Mouse (Mus musculus): ENCODE measurements around the gene Pih1d1.

Pih1d1 gene

GRCm38 (mm10) chr7:45137171-45138006 is 16.7 kb upstream of the Pih1d1 start:
- no peak for TF ChIP-seq GATA4 (IDR thresholded peaks at IDR 0.05; ENCODE audit: insufficient replicate concordance, low read length)

GRCm38 (mm10) chr7:45138403-45138802 is 15.7 kb upstream of the Pih1d1 start:
- no peak for TF ChIP-seq GATA4 (IDR thresholded peaks at IDR 0.05; ENCODE audit: insufficient replicate concordance, low read length)

- TF ChIP-seq GATA4 (IDR thresholded peaks at IDR 0.05; ENCODE audit: insufficient replicate concordance, low read length), result no peak
These were observed 14.0 kb upstream of the Pih1d1 start for GRCm38 (mm10) chr7:45139904-45140723.

GRCm38 (mm10) chr7:45141319-45141718 is 12.8 kb upstream of the Pih1d1 start:
- no peak for TF ChIP-seq GATA4 (IDR thresholded peaks at IDR 0.05; ENCODE audit: insufficient replicate concordance, low read length)

GRCm38 (mm10) chr7:45141914-45142313 is 12.2 kb upstream of the Pih1d1 start:
- TF ChIP-seq GATA4 (IDR thresholded peaks at IDR 0.05; ENCODE audit: insufficient replicate concordance, low read length), result no peak

GRCm38 (mm10) chr7:45144368-45145174 is 9.5 kb upstream of the Pih1d1 start:
- no peak for TF ChIP-seq GATA4 (IDR thresholded peaks at IDR 0.05; ENCODE audit: insufficient replicate concordance, low read length)

GRCm38 (mm10) chr7:45145460-45145859 is 8.6 kb upstream of the Pih1d1 start:
- no peak for TF ChIP-seq GATA4 (IDR thresholded peaks at IDR 0.05; ENCODE audit: insufficient replicate concordance, low read length)

- no peak for TF ChIP-seq GATA4 (IDR thresholded peaks at IDR 0.05; ENCODE audit: insufficient replicate concordance, low read length)
These were observed 6.8 kb upstream of the Pih1d1 start for GRCm38 (mm10) chr7:45147267-45147666.

GRCm38 (mm10) chr7:45147899-45148298 is 6.2 kb upstream of the Pih1d1 start:
- TF ChIP-seq GATA4 (IDR thresholded peaks at IDR 0.05; ENCODE audit: insufficient replicate concordance, low read length), result no peak

GRCm38 (mm10) chr7:45148534-45149098 is 5.5 kb upstream of the Pih1d1 start:
- TF ChIP-seq GATA4 (IDR thresholded peaks at IDR 0.05; ENCODE audit: insufficient replicate concordance, low read length), result no peak

GRCm38 (mm10) chr7:45149545-45149944 is 4.6 kb upstream of the Pih1d1 start:
- TF ChIP-seq GATA4 (IDR thresholded peaks at IDR 0.05; ENCODE audit: insufficient replicate concordance, low read length), result no peak

GRCm38 (mm10) chr7:45150321-45150720 is 3.8 kb upstream of the Pih1d1 start:
- TF ChIP-seq GATA4 (IDR thresholded peaks at IDR 0.05; ENCODE audit: insufficient replicate concordance, low read length), result no peak

GRCm38 (mm10) chr7:45151303-45151702 is 2.8 kb upstream of the Pih1d1 start:
- no peak for TF ChIP-seq GATA4 (IDR thresholded peaks at IDR 0.05; ENCODE audit: insufficient replicate concordance, low read length)

GRCm38 (mm10) chr7:45153586-45153985 is 517 bp upstream of the Pih1d1 start:
- no peak for TF ChIP-seq GATA4 (IDR thresholded peaks at IDR 0.05; ENCODE audit: insufficient replicate concordance, low read length)

GRCm38 (mm10) chr7:45154993-45155514 is 951 bp downstream of the Pih1d1 start:
- TF ChIP-seq GATA4 (IDR thresholded peaks at IDR 0.05; ENCODE audit: insufficient replicate concordance, low read length), result no peak

All from liver, adult (tissue).